Mouse (Mus musculus): ENCODE results near the gene Mgat5. TPM values are rescaled to one million over a fixed set of nuclear protein-coding genes. Genes with fewer than 3 reads are reported as not detected.

Mgat5 gene
- polyA plus RNA-seq, 1 experiment, result 4.9 TPM

DNA sequence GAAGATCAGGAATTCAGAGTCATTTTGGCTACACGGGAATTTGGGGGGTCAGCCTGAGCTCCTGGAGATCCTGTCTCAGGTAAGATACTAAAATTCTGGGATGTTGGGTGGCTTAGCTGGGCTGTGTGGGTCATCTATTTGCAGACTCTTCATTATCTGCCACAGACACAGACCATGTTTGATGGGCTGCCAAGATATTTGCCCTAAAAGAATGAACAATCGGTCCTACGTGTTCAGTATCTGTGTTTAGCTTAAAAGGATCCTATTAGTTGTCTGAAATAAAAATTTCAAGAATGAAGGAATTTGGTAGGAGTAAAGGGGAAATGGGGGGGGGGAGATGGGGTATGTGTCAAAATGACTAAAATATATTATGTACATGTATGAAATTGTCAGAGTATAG lies 105.9 kb downstream of the Mgat5 start:
- WGBS, result 74% methylated on average over 3 of the region's 3 CpGs
- Histone ChIP-seq H3K4me1 (ENCODE audit: control insufficient read depth, insufficient read depth, insufficient read length) (peaks cover 19% of the 10 kb centered on the region; the same call in 1 of the 2 replicates), H3K27ac (ENCODE audit: insufficient read depth, low read length) (no peak overlapping the region), H3K36me3 (ENCODE audit: control insufficient read depth, insufficient read depth, low read length) (no peaks in the 10 kb centered on the region; the same call in 1 of the 2 replicates), H3K27me3 (ENCODE audit: control insufficient read depth, insufficient read depth, low read length) (no peaks in the 10 kb centered on the region), H3K4me3 (ENCODE audit: extremely low read depth, insufficient read depth, insufficient read length) (no peak overlapping the region)
- no peak for DNase-seq (ENCODE audit: low read depth in 1 of 2, low spot score in 2 of 2)
- TF ChIP-seq CTCF (IDR thresholded peaks at IDR 0.05; ENCODE audit: extremely low read depth, insufficient read depth, insufficient read length, insufficient replicate concordance) (no peak), POLR2A (IDR thresholded peaks at IDR 0.05; ENCODE audit: low read depth, low read length) (no peak)

DNA sequence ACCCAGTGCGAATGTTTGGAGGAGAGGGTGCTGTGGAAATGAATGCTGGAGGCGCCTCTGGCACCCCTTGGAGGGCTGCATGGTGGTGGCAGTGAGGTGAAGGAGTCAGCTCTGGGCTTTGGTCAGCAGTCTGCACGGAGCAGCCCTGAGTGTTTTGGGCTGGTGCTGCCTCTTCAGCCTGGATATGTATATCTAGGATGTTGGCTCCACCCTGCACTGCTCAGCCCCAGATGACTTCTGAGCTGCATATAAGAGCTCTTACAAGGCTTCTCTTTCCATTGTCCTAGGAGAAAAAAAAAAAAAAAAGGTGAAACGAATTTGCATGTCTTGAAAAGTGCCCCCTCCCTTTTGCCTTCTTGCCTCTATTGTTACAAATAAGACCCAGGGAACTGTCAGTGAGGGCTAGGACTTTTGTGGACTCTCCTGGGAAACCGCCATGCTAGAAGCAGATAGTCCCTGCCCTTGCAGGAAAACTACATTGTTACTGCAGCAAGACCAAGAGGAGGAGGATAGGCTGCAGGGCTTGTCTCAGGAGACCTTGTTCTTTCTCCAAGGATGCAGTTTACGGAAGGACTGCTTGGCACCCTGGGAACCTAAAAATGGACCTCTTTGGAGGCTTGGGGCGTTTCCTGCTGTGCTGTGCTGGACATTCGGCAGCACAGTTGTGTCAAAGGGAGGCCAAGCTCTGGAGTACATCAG lies 109.0 kb downstream of the Mgat5 start:
- no peak overlapping the region for H3K4me3 ChIP-seq (ENCODE audit: extremely low read depth, insufficient read depth, insufficient read length)

DNA sequence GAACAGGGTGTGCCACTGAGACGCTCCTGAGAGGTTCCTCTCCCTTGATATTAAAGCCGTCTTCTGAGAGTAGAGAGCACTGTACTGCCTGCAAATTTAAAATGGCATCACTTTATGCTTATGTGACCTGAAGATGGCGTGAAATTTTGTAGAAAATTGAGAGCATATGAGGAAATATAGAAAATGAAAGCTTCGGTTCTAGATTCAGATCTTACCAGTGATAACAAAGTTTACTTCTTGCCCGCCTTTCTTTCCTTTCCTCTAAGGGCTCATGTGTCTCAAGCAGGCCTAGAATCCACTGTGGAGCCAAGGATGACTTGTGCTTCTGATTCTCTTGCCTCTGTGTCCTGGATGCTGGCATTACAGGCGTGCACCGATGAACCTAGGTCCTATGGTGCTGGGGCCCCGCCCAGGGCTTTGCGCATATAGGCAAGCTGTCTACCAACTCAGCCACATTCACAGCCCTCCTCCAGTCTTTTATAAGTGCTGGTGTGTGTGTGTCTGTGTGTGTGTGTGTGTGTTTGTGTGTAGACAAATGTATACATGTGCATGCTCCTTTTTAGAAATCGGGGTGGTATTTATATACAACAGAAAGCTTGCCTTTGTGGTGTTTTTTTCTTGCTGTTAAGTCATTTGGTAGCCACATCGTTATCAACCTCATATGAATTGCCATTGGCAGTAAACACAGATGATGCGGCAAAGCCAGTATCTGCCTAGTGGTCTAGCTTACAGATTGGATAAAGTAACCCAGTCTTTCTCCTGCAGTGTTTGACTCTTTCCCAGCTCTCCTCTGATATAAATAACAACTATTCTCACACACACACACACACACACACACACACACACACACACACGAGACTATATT lies 111.2 kb downstream of the Mgat5 start:
- 82% methylated on average over 13 of the region's 13 CpGs for WGBS
- H3K27ac ChIP-seq (ENCODE audit: insufficient read depth, low read length), result 0 out of 2 replicates have a peak overlapping the region, but pooled peaks have one; percentile 1
- peaks cover 3% of the 10 kb centered on the region; the same call in 1 of the 2 replicates for H3K36me3 ChIP-seq (ENCODE audit: control insufficient read depth, insufficient read depth, low read length)
- H3K4me3 ChIP-seq (ENCODE audit: extremely low read depth, insufficient read depth, insufficient read length), result no peak overlapping the region
- DNase-seq (ENCODE audit: low read depth in 1 of 2, low spot score in 2 of 2), result no peak
- no peak for TF ChIP-seq POLR2A (IDR thresholded peaks at IDR 0.05; ENCODE audit: low read depth, low read length)
- no peak for TF ChIP-seq CTCF (IDR thresholded peaks at IDR 0.05; ENCODE audit: extremely low read depth, insufficient read depth, insufficient read length, insufficient replicate concordance)
- H3K4me1 ChIP-seq (ENCODE audit: control insufficient read depth, insufficient read depth, insufficient read length), result peaks cover 8% of the 10 kb centered on the region; the same call in 1 of the 2 replicates
- no peaks in the 10 kb centered on the region for H3K27me3 ChIP-seq (ENCODE audit: control insufficient read depth, insufficient read depth, low read length)

More for the DNA sequence above, 109.0 kb downstream of the Mgat5 start:
- no peaks in the 10 kb centered on the region for H3K27me3 ChIP-seq (ENCODE audit: control insufficient read depth, insufficient read depth, low read length)
- H3K36me3 ChIP-seq (ENCODE audit: control insufficient read depth, insufficient read depth, low read length), result no peaks in the 10 kb centered on the region
- DNase-seq (ENCODE audit: low read depth in 1 of 2, low spot score in 2 of 2), result no peak
- peaks cover 11% of the 10 kb centered on the region; the same call in 1 of the 2 replicates for H3K4me1 ChIP-seq (ENCODE audit: control insufficient read depth, insufficient read depth, insufficient read length)
- TF ChIP-seq CTCF (IDR thresholded peaks at IDR 0.05; ENCODE audit: extremely low read depth, insufficient read depth, insufficient read length, insufficient replicate concordance), result no peak
- TF ChIP-seq POLR2A (IDR thresholded peaks at IDR 0.05; ENCODE audit: low read depth, low read length), result no peak
- no peak overlapping the region for H3K27ac ChIP-seq (ENCODE audit: insufficient read depth, low read length)
- 81% methylated on average over 8 of the region's 8 CpGs for WGBS

DNA sequence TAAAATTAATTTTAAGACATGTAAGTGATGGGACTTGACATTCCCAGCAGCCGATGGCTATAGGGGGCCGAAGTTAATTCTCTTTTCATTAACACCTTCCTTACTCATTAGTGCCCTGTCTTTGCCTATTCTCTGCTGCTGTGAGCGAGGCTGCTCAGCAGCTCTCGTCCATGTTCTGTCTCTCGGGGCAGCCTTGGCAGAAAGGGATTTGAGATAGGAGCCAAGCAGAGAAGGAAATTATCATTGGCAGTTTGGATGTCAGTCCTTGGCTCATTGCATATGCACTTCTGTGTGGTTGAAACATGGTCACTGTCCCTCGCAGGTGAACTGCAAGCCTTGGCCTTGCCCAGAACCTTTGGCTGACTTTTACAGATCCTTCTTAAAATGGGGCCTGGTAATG lies 111.8 kb downstream of the Mgat5 start:
- Histone ChIP-seq H3K27me3 (ENCODE audit: control insufficient read depth, insufficient read depth, low read length) (no peaks in the 10 kb centered on the region), H3K36me3 (ENCODE audit: control insufficient read depth, insufficient read depth, low read length) (peaks cover 4% of the 10 kb centered on the region; the same call in 1 of the 2 replicates), H3K4me1 (ENCODE audit: control insufficient read depth, insufficient read depth, insufficient read length) (peaks cover 13% of the 10 kb centered on the region; the same call in 1 of the 2 replicates), H3K4me3 (ENCODE audit: extremely low read depth, insufficient read depth, insufficient read length) (no peak overlapping the region), H3K27ac (ENCODE audit: insufficient read depth, low read length) (no peak overlapping the region)
- no peak for DNase-seq (ENCODE audit: low read depth in 1 of 2, low spot score in 2 of 2)
- TF ChIP-seq POLR2A (IDR thresholded peaks at IDR 0.05; ENCODE audit: low read depth, low read length) (no peak), CTCF (IDR thresholded peaks at IDR 0.05; ENCODE audit: extremely low read depth, insufficient read depth, insufficient read length, insufficient replicate concordance) (no peak)
- 92% methylated on average over 6 of the region's 6 CpGs for WGBS

DNA sequence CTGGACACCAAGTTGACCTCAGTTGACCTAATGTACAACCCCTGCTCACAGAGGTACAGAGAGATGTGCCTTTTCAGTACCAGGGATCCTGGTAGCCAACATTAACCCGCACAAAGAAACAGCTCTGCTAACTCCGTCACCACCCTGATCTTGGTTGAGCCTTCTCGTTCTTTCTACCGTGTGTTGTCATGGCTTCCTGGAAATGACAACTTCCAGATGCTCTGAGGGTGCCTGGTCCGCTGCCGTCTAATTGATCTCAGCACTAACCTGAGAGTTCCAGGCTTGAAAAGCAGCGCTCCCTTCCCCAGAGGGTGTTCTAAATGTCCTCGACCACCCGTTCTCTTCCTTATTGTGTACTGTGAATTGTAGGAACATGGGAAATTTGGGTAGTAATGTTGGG lies 112.7 kb downstream of the Mgat5 start:
- Histone ChIP-seq H3K36me3 (ENCODE audit: control insufficient read depth, insufficient read depth, low read length) (peaks cover 4% of the 10 kb centered on the region; the same call in 1 of the 2 replicates), H3K4me1 (ENCODE audit: control insufficient read depth, insufficient read depth, insufficient read length) (peaks cover 13% of the 10 kb centered on the region; the same call in 1 of the 2 replicates), H3K27ac (ENCODE audit: insufficient read depth, low read length) (no peak overlapping the region), H3K27me3 (ENCODE audit: control insufficient read depth, insufficient read depth, low read length) (no peaks in the 10 kb centered on the region), H3K4me3 (ENCODE audit: extremely low read depth, insufficient read depth, insufficient read length) (no peak overlapping the region)
- 87% methylated on average over 9 of the region's 9 CpGs for WGBS
- no peak for TF ChIP-seq CTCF (IDR thresholded peaks at IDR 0.05; ENCODE audit: extremely low read depth, insufficient read depth, insufficient read length, insufficient replicate concordance)
- no peak for TF ChIP-seq POLR2A (IDR thresholded peaks at IDR 0.05; ENCODE audit: low read depth, low read length)
- no peak for DNase-seq (ENCODE audit: low read depth in 1 of 2, low spot score in 2 of 2)

DNA sequence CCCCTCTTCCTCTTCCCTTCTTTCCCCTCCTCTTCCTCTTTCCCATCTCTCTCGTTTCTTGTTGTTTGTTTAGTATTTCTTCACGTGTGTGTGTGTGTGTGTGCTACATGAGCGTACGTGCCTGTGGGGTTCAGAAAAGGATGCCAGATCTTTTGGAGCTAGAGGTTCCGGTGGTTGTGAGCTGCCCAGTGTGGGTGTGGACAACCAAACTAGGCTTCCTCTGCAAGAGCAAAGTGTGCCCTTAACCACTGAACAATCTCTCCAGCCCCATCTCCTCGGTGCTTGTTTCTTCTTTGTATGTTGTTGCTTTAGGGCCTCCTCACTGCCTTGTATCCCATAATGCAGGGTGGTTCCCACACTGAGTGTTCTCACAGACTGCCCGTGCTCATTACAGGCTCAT lies 113.7 kb downstream of the Mgat5 start:
- H3K4me1 ChIP-seq (ENCODE audit: control insufficient read depth, insufficient read depth, insufficient read length), result peaks cover 13% of the 10 kb centered on the region; the same call in 1 of the 2 replicates
- H3K36me3 ChIP-seq (ENCODE audit: control insufficient read depth, insufficient read depth, low read length), result peaks cover 4% of the 10 kb centered on the region; the same call in 1 of the 2 replicates
- H3K4me3 ChIP-seq (ENCODE audit: extremely low read depth, insufficient read depth, insufficient read length), result no peak overlapping the region
- no peaks in the 10 kb centered on the region for H3K27me3 ChIP-seq (ENCODE audit: control insufficient read depth, insufficient read depth, low read length)
- no peak for DNase-seq (ENCODE audit: low read depth in 1 of 2, low spot score in 2 of 2)
- WGBS, result 38% methylated on average over 7 of the region's 7 CpGs
- TF ChIP-seq POLR2A (IDR thresholded peaks at IDR 0.05; ENCODE audit: low read depth, low read length), result no peak
- TF ChIP-seq CTCF (IDR thresholded peaks at IDR 0.05; ENCODE audit: extremely low read depth, insufficient read depth, insufficient read length, insufficient replicate concordance), result no peak
- peak overlapping the region; percentile 2; the same call in 1 of the 2 replicates for H3K27ac ChIP-seq (ENCODE audit: insufficient read depth, low read length)

Data from spleen, adult 2 months (tissue).